Mouse (Mus musculus) forelimb bud, embryonic 11.5 days (tissue): ENCODE data around the gene C8a.

Experiments
- DNase-seq: peaks from one replicate; pipeline ENCODE4 v3.0.0-alpha.2; 2012; ENCODE audit warnings: low read depth, low spot score

C8a gene

GRCm38 (mm10) chr4:104769602-104770001 lies 106.6 kb downstream of the C8a start:
- DNase-seq = no peak

GRCm38 (mm10) chr4:104768190-104768589 lies 108.0 kb downstream of the C8a start:
- no peak for DNase-seq

- no peak for DNase-seq
Measured at GRCm38 (mm10) chr4:104766065-104766464, 110.1 kb downstream of the C8a start, which contains the start of gene C8b. C8b (plus strand) TSS chr4:104766317.
